Mouse (Mus musculus): Measurements from ENCODE around the gene Nms. TPM values are rescaled to one million over a fixed set of nuclear protein-coding genes. Genes with fewer than 3 reads are reported as not detected.

Nms gene
- polyA plus RNA-seq (2012; rRNA removed): not detected in 2 replicates

GRCm38 (mm10) chr1:38938849-38939248, at the start of gene Nms:
Gene Nms, plus strand, starts transcription at chr1:38939149.

GRCm38 (mm10) chr1:38897431-38898248, 41.3 kb upstream of the Nms start, which contains the start of gene Chst10:
Gene Chst10, minus strand, starts transcription at chr1:38898161.

GRCm38 (mm10) chr1:38985308-38985707, 46.4 kb downstream of the Nms start, which contains the start of gene Pdcl3:
Gene Pdcl3, plus strand, starts transcription at chr1:38985608.

Other genes with a start within 250 kb of the Nms start
- gene Lonrf2, start 102.4 kb upstream of the Nms start, polyA plus RNA-seq (2012; rRNA removed): 0.43 and 0.52 TPM in 2 replicates
- 1.1 and 1.3 TPM in 2 replicates for gene Chst10, start 41.0 kb upstream of the Nms start, polyA plus RNA-seq (2012; rRNA removed)
- 25.9 and 28.2 TPM in 2 replicates for gene Pdcl3, start 46.5 kb downstream of the Nms start, polyA plus RNA-seq (2012; rRNA removed)

Measured in colon, adult 2 months (tissue).